Mouse (Mus musculus): ENCODE data around the gene Zfp819.

The Zfp819 gene

GRCm38 (mm10) chr7:43606896-43607742 lies at the start of gene Zfp819:
Zfp819 (plus strand) TSS chr7:43607169.
- in situ Hi-C loops (cut with MseI, MboI): no loop called here

- in situ Hi-C loops (cut with MseI, MboI): no loop called here
Measured at GRCm38 (mm10) chr7:43562006-43562633, 44.8 kb upstream of the Zfp819 start, which contains the start of gene Zfp658. Zfp658 (plus strand) TSS chr7:43562256.

- in situ Hi-C loops (cut with MseI, MboI): no loop called here
Measured at GRCm38 (mm10) chr7:43562651-43563070, 44.3 kb upstream of the Zfp819 start.

GRCm38 (mm10) chr7:43563300-43563699 lies 43.7 kb upstream of the Zfp819 start:
- in situ Hi-C loops (cut with MseI, MboI): no loop called here

- in situ Hi-C loops (cut with MseI, MboI): no loop called here
Measured at GRCm38 (mm10) chr7:43571216-43571615, 35.8 kb upstream of the Zfp819 start.

GRCm38 (mm10) chr7:43579440-43580171 lies 27.4 kb upstream of the Zfp819 start, which contains the start of gene Zfp719:
Zfp719 (plus strand) TSS chr7:43579610.
- in situ Hi-C loops (cut with MseI, MboI): no loop called here

- in situ Hi-C loops (cut with MseI, MboI): no loop called here
Measured at GRCm38 (mm10) chr7:43580526-43580925, 26.4 kb upstream of the Zfp819 start.

GRCm38 (mm10) chr7:43584790-43585189 lies 22.2 kb upstream of the Zfp819 start:
- in situ Hi-C loops (cut with MseI, MboI): no loop called here

- in situ Hi-C loops (cut with MseI, MboI): no loop called here
Measured at GRCm38 (mm10) chr7:43601884-43602283, 5.1 kb upstream of the Zfp819 start.

GRCm38 (mm10) chr7:43607743-43608287 lies 846 bp downstream of the Zfp819 start:
- in situ Hi-C loops (cut with MseI, MboI): no loop called here

GRCm38 (mm10) chr7:43608316-43608824 lies 1.4 kb downstream of the Zfp819 start:
- in situ Hi-C loops (cut with MseI, MboI): no loop called here

- in situ Hi-C loops (cut with MseI, MboI): no loop called here
Measured at GRCm38 (mm10) chr7:43613816-43614551, 7.0 kb downstream of the Zfp819 start.

- in situ Hi-C loops (cut with MseI, MboI): no loop called here
Measured at GRCm38 (mm10) chr7:43622927-43623326, 16.0 kb downstream of the Zfp819 start.

GRCm38 (mm10) chr7:43623819-43624218 lies 16.9 kb downstream of the Zfp819 start:
- in situ Hi-C loops (cut with MseI, MboI): no loop called here

- in situ Hi-C loops (cut with MseI, MboI): no loop called here
Measured at GRCm38 (mm10) chr7:43625065-43625464, 18.1 kb downstream of the Zfp819 start.

GRCm38 (mm10) chr7:43625794-43626422 lies 18.9 kb downstream of the Zfp819 start:
- in situ Hi-C loops (cut with MseI, MboI): no loop called here

- in situ Hi-C loops (cut with MseI, MboI): no loop called here
Measured at GRCm38 (mm10) chr7:43633940-43634339, 27.0 kb downstream of the Zfp819 start.

- in situ Hi-C loops (cut with MseI, MboI): no loop called here
Measured at GRCm38 (mm10) chr7:43634500-43634899, 27.5 kb downstream of the Zfp819 start, which contains the start of gene Ceacam18. Ceacam18 (plus strand) TSS chr7:43634707.

- in situ Hi-C loops (cut with MseI, MboI): no loop called here
Measured at GRCm38 (mm10) chr7:43636194-43636593, 29.2 kb downstream of the Zfp819 start.

- in situ Hi-C loops (cut with MseI, MboI): no loop called here
Measured at GRCm38 (mm10) chr7:43637118-43637517, 30.1 kb downstream of the Zfp819 start.

Data from mouse trophoblast stem cell (cell line).